Mouse (Mus musculus): ENCODE results near the gene Rsl24d1. TPM values are rescaled to one million over a fixed set of nuclear protein-coding genes. Genes with fewer than 3 reads are reported as not detected.

Gene Rsl24d1
- polyA plus RNA-seq, 1 experiment, result 10.0 TPM

GRCm38 (mm10) chr9:73118012-73118411, 4.8 kb downstream of the Rsl24d1 start:
- Histone ChIP-seq H3K27me3 (ENCODE audit: control insufficient read depth, insufficient read depth, low read length) (no peaks in the 10 kb centered on the region), H3K36me3 (ENCODE audit: control insufficient read depth, insufficient read depth, low read length) (peaks cover 31% of the 10 kb centered on the region), H3K27ac (ENCODE audit: insufficient read depth, low read length) (no peak overlapping the region), H3K4me1 (ENCODE audit: control insufficient read depth, insufficient read depth, insufficient read length) (no peaks in the 10 kb centered on the region), H3K4me3 (ENCODE audit: extremely low read depth, insufficient read depth, insufficient read length) (no peak overlapping the region)
- WGBS, result 95% methylated on average over 4 of the region's 4 CpGs
- TF ChIP-seq CTCF (IDR thresholded peaks at IDR 0.05; ENCODE audit: extremely low read depth, insufficient read depth, insufficient read length, insufficient replicate concordance) (no peak), POLR2A (IDR thresholded peaks at IDR 0.05; ENCODE audit: low read depth, low read length) (no peak)
- DNase-seq (ENCODE audit: low read depth in 1 of 2, low spot score in 2 of 2), result no peak

GRCm38 (mm10) chr9:73121735-73122134, 8.5 kb downstream of the Rsl24d1 start:
- TF ChIP-seq CTCF (IDR thresholded peaks at IDR 0.05; ENCODE audit: extremely low read depth, insufficient read depth, insufficient read length, insufficient replicate concordance) (peak; percentile 21; the same call in 1 of the 2 replicates), POLR2A (IDR thresholded peaks at IDR 0.05; ENCODE audit: low read depth, low read length) (no peak)
- peak in 1 of 2 experiments; percentile 5 for DNase-seq (ENCODE audit: low read depth in 1 of 2, low spot score in 2 of 2)

GRCm38 (mm10) chr9:73125043-73125570, 11.9 kb downstream of the Rsl24d1 start:
- 71% methylated on average over 8 of the region's 8 CpGs for WGBS
- TF ChIP-seq POLR2A (IDR thresholded peaks at IDR 0.05; ENCODE audit: low read depth, low read length) (no peak), CTCF (IDR thresholded peaks at IDR 0.05; ENCODE audit: extremely low read depth, insufficient read depth, insufficient read length, insufficient replicate concordance) (no peak)
- Histone ChIP-seq H3K36me3 (ENCODE audit: control insufficient read depth, insufficient read depth, low read length) (peaks cover 29% of the 10 kb centered on the region), H3K27ac (ENCODE audit: insufficient read depth, low read length) (no peak overlapping the region), H3K4me3 (ENCODE audit: extremely low read depth, insufficient read depth, insufficient read length) (no peak overlapping the region), H3K4me1 (ENCODE audit: control insufficient read depth, insufficient read depth, insufficient read length) (no peaks in the 10 kb centered on the region), H3K27me3 (ENCODE audit: control insufficient read depth, insufficient read depth, low read length) (no peaks in the 10 kb centered on the region)
- DNase-seq (ENCODE audit: low read depth in 1 of 2, low spot score in 2 of 2), result no peak

More at GRCm38 (mm10) chr9:73121735-73122134, 8.5 kb downstream of the Rsl24d1 start:
- Histone ChIP-seq H3K27me3 (ENCODE audit: control insufficient read depth, insufficient read depth, low read length) (no peaks in the 10 kb centered on the region), H3K4me1 (ENCODE audit: control insufficient read depth, insufficient read depth, insufficient read length) (no peaks in the 10 kb centered on the region), H3K36me3 (ENCODE audit: control insufficient read depth, insufficient read depth, low read length) (peaks cover 35% of the 10 kb centered on the region), H3K27ac (ENCODE audit: insufficient read depth, low read length) (no peak overlapping the region), H3K4me3 (ENCODE audit: extremely low read depth, insufficient read depth, insufficient read length) (no peak overlapping the region)
- 55% methylated on average over 8 of the region's 8 CpGs for WGBS

- DNase-seq (ENCODE audit: low read depth in 1 of 2, low spot score in 2 of 2), result no peak
- 37% methylated on average over 2 of the region's 2 CpGs for WGBS
- peaks cover 15% of the 10 kb centered on the region for H3K36me3 ChIP-seq (ENCODE audit: control insufficient read depth, insufficient read depth, low read length)
- no peaks in the 10 kb centered on the region for H3K4me1 ChIP-seq (ENCODE audit: control insufficient read depth, insufficient read depth, insufficient read length)
- H3K27ac ChIP-seq (ENCODE audit: insufficient read depth, low read length), result no peak overlapping the region
- H3K4me3 ChIP-seq (ENCODE audit: extremely low read depth, insufficient read depth, insufficient read length), result no peak overlapping the region
- TF ChIP-seq CTCF (IDR thresholded peaks at IDR 0.05; ENCODE audit: extremely low read depth, insufficient read depth, insufficient read length, insufficient replicate concordance) (no peak), POLR2A (IDR thresholded peaks at IDR 0.05; ENCODE audit: low read depth, low read length) (no peak)
- no peaks in the 10 kb centered on the region for H3K27me3 ChIP-seq (ENCODE audit: control insufficient read depth, insufficient read depth, low read length)
Measured at GRCm38 (mm10) chr9:73127457-73127856, 14.2 kb downstream of the Rsl24d1 start.

GRCm38 (mm10) chr9:73129875-73130274, 16.6 kb downstream of the Rsl24d1 start:
- Histone ChIP-seq H3K27me3 (ENCODE audit: control insufficient read depth, insufficient read depth, low read length) (no peaks in the 10 kb centered on the region), H3K4me1 (ENCODE audit: control insufficient read depth, insufficient read depth, insufficient read length) (no peaks in the 10 kb centered on the region), H3K4me3 (ENCODE audit: extremely low read depth, insufficient read depth, insufficient read length) (no peak overlapping the region), H3K27ac (ENCODE audit: insufficient read depth, low read length) (no peak overlapping the region), H3K36me3 (ENCODE audit: control insufficient read depth, insufficient read depth, low read length) (peaks cover 8% of the 10 kb centered on the region)
- no peak for TF ChIP-seq POLR2A (IDR thresholded peaks at IDR 0.05; ENCODE audit: low read depth, low read length)
- TF ChIP-seq CTCF (IDR thresholded peaks at IDR 0.05; ENCODE audit: extremely low read depth, insufficient read depth, insufficient read length, insufficient replicate concordance), result no peak
- WGBS, result 94% methylated on average over 8 of the region's 8 CpGs
- DNase-seq (ENCODE audit: low read depth in 1 of 2, low spot score in 2 of 2), result no peak

- H3K27me3 ChIP-seq (ENCODE audit: control insufficient read depth, insufficient read depth, low read length), result no peaks in the 10 kb centered on the region
- peaks cover 6% of the 10 kb centered on the region for H3K36me3 ChIP-seq (ENCODE audit: control insufficient read depth, insufficient read depth, low read length)
- H3K4me1 ChIP-seq (ENCODE audit: control insufficient read depth, insufficient read depth, insufficient read length), result no peaks in the 10 kb centered on the region
- DNase-seq (ENCODE audit: low read depth in 1 of 2, low spot score in 2 of 2), result no peak
- 92% methylated on average over 4 of the region's 4 CpGs for WGBS
- TF ChIP-seq POLR2A (IDR thresholded peaks at IDR 0.05; ENCODE audit: low read depth, low read length) (no peak), CTCF (IDR thresholded peaks at IDR 0.05; ENCODE audit: extremely low read depth, insufficient read depth, insufficient read length, insufficient replicate concordance) (no peak)
- H3K4me3 ChIP-seq (ENCODE audit: extremely low read depth, insufficient read depth, insufficient read length), result no peak overlapping the region
- no peak overlapping the region for H3K27ac ChIP-seq (ENCODE audit: insufficient read depth, low read length)
Measured at GRCm38 (mm10) chr9:73130529-73130928, 17.3 kb downstream of the Rsl24d1 start.

GRCm38 (mm10) chr9:73137341-73137886, 24.2 kb downstream of the Rsl24d1 start:
- 89% methylated on average over 11 of the region's 11 CpGs for WGBS
- no peak for DNase-seq (ENCODE audit: low read depth in 1 of 2, low spot score in 2 of 2)
- Histone ChIP-seq H3K27me3 (ENCODE audit: control insufficient read depth, insufficient read depth, low read length) (no peaks in the 10 kb centered on the region), H3K4me3 (ENCODE audit: extremely low read depth, insufficient read depth, insufficient read length) (no peak overlapping the region), H3K4me1 (ENCODE audit: control insufficient read depth, insufficient read depth, insufficient read length) (no peaks in the 10 kb centered on the region), H3K27ac (ENCODE audit: insufficient read depth, low read length) (no peak overlapping the region), H3K36me3 (ENCODE audit: control insufficient read depth, insufficient read depth, low read length) (no peaks in the 10 kb centered on the region)
- no peak for TF ChIP-seq POLR2A (IDR thresholded peaks at IDR 0.05; ENCODE audit: low read depth, low read length)
- TF ChIP-seq CTCF (IDR thresholded peaks at IDR 0.05; ENCODE audit: extremely low read depth, insufficient read depth, insufficient read length, insufficient replicate concordance), result no peak
